Mouse (Mus musculus) liver, adult 2 months (tissue): ENCODE results near the gene Card19.

Experiments
- CTCF ChIP-seq: fragments of 200-500 bp; IDR thresholded peaks from 2 replicates; pipeline ENCODE4 v1.5.1; 2011; ENCODE audit warnings: low read depth, low read length, control low read depth
- POLR2A ChIP-seq: fragments of 200-500 bp; IDR thresholded peaks from 2 replicates; pipeline ENCODE4 v1.6.1; 2011; ENCODE audit warnings: low read length, control low read depth; ENCODE audit not compliant: insufficient read depth; ENCODE audit errors: extremely low read depth

- TF ChIP-seq CTCF (no peak), POLR2A (no peak)
Measured at GRCm38 (mm10) chr13:49162722-49163121, 53.1 kb downstream of the Card19 start.
